Mouse (Mus musculus): ENCODE measurements around the gene C3.

C3 gene

GRCm38 (mm10) chr17:57166800-57167791, 60.8 kb downstream of the C3 start:
- peak; percentile 72 for DNase-seq (ENCODE audit: low spot score)
